Mouse (Mus musculus): Measurements from ENCODE around the gene Lrguk.
A peak's percentile ranks its signal among the peaks of the same experiment; 100 is the strongest.

Lrguk gene

DNA sequence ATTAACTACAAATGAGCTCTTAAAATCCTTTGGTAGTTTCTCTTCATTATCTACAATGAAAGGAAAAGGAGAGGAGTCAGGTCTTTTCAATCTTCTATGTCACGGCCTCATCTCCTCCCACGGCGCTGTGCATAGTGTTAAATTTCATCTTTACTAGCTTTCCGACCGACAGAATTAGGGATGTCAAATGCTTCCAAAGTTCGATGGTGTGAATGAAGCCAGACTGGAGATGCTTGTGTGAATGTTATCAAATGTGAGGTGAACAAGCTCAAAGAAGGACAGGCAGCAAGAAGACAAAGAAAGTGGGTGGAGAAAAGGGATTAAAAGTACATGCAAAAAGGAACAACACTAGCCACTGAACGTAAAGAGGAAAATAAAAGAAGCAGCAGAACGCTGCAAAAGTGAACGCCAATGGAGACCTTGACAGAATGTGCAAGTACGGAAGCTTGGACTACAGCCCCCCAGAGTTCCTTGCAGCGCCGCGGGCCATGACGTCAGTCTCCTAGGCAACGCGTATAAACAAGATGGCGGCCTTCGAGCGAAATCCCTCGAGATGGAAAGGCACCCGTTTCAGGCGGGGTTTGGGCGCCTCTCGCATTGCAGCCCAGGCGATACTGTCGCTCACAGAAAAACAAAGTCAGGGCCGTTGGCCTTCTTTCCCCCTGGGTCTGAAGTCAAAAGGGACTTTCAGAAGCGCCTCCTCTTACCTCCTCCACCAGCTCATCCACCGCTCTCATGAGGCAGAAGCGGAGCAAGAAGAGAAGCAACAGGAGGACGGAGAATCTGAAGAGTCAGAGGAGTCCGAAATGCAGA is at the start of gene Lrguk:
Gene Lrguk (plus strand): TSS at position 516 of the 813 bp plus-strand sequence.
- DNase-seq (ENCODE audit: low read depth, low spot score): peak; percentile 94

DNA sequence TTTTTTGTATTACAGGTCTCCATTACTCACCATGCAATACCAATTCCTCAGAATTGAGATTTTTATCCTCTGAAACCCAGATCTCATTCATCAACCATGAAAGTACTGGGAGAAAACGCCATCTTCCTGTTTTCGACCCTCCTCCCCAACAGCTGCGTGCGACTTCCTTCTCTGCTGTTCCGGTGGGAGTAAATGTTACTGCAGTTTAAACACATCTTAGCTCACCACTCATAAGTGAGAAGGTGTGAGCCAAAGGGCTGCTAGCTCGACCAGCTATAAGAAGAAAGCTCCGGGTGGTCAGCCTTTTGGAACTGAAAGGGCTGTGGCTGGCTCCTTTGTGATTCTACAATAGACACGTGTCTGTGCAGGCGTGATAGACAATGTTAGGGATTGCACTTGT is 46.5 kb upstream of the Lrguk start:
- DNase-seq (ENCODE audit: low read depth, low spot score): no peak

DNA sequence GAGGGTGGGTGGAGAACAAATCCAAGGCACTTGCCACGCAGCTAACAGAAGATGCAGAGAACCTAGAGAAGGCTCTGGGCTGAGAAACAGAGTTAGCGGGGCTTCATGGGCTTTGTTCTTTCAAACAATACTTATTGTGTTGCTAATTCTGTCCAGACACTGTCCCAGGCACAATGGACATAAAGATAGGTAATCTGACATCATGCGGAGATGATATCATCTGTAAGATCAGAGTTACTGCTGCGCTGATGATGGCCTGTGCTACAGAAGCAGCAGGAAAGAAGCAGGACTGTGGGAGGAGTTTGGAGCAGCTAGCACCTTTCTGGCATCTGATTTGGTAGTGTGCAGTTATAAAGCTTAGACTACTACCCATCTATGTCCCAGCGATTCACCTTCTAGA is 42.1 kb upstream of the Lrguk start:
- no peak for DNase-seq (ENCODE audit: low read depth, low spot score)

DNA sequence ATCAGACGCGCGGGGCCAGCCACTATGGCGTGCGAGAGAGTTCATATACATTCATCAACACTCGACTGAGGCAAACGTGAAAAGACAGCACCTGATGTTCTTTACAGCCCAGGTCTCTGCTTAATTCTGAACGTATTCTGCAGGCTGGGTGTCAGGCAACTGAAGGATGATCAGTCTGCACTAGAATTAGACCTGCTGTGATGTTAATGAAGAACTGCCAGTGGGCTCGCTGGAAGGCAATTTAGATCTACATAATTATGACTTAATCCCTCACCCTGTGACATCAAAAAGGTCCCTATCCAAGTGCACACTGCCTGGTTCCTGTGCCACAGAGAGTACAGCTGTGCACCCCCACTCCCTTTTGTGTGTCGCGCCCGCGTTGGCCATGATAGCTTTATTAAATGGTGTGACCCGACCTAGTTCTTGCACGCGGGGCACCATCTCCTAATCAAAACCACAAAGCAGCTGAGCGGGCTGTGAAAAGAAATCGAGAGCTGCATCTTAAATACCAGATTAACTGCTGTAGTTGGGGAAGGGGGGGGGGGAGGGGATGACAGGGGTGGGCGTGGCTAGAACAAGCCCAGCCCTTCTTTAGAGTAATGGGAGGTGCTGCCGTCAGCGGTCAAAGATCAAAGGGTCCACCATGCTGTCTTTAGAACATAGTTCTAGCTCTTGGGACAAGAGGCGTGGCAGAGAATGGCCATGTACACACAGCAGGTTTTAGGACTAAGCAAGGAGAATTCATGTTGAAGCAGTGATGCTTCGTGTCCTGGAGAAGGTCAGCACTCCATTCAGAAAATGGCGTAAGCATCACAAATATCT is 36.8 kb upstream of the Lrguk start:
- no peak for DNase-seq (ENCODE audit: low read depth, low spot score)

DNA sequence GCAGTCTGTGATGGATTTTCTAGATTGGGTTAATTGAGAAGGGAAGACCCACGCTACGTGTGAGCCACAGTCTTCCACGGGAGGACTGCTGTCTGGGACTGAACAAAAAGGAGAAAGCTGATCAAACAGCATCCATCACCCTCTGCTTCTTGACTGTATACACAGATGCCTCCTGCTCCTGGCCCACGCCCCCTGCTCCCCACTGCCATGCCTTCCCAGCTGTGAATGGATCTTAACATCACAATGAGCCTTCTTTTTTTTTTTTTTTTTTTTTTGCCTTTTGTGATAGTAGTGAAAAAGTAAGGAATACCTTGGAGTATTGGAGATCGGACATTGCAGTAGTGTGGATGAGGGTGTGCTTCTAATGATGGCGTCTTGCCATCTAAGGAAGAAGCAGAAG is 35.4 kb upstream of the Lrguk start:
- DNase-seq (ENCODE audit: low read depth, low spot score): no peak

DNA sequence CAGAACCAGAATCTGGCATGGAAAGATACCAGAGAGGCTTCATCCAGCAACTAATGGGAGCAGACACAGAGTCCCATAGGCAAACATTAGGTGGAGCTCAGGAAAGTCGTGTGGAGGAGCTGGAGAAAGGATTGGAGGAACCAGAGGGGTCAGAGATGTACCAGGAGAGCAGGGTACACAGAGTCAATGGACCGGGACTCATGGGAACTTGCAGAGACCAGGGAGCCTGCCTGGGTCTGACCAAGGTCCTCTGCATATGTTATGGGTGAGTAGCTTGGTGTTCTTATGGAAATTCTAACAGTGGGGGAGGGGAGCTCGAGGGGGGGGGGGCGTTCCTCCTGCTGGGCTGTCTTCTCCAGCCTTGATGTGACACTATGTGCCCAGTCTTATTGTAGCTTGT is 30.7 kb upstream of the Lrguk start:
- no peak for DNase-seq (ENCODE audit: low read depth, low spot score)

DNA sequence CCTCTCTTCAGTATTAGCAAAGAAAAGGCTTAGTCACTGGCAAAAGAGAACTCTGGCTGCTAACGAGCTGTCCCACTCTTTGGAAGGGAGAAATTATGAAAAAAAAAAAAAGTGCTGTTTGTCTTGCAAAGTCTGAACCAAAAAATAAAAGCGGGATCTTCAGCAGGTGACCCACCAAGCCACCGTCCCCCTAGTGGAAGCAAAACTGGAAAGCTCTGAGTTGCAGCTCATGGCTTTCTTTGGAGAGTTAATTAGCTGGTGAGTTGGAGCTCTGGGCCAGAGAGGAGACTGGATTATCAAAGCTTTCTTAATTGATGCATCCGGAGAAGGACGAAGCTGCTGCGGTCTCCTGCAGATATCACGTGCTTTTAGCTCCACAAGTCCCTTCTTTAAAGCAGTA is 29.7 kb upstream of the Lrguk start:
- no peak for DNase-seq (ENCODE audit: low read depth, low spot score)

DNA sequence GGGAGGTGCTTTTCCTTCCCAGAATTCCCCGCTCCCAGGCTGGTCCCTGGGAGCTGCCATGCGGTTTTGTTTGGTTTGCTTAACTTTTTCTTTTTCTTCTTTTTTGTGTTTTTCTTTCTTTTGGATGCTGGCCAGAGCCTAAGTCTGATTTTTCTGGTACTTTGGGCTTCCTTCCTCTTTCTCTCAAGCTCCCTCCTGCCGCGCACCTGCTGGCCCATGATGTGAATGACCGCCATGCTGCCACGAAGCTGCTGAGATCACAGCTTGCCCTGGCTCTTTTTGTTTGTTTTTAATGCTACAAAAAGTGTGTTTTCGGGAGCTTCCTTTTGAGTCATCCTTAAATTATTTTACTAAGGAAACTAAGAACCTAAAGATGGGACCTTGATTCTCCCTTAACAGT is 28.6 kb upstream of the Lrguk start:
- no peak for DNase-seq (ENCODE audit: low read depth, low spot score)

DNA sequence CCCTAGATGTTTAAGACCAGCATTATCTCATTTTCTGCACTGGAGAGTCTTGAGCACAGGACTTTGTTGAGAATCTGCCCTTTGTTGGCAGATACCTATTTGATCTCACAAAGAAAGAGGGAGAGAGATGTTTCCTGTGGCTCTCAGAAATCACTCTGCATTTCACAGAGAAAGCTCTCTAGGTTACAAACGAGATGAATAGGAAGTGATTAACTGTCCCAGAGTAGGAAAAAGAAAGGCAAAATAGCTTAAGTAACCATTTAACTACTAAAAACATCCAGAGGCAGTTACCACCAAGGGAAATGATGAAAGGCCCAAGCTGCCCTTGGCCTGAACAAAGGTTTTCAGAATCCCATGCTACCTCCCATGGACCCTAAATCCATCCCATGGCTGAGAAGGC is 26.2 kb upstream of the Lrguk start:
- no peak for DNase-seq (ENCODE audit: low read depth, low spot score)

DNA sequence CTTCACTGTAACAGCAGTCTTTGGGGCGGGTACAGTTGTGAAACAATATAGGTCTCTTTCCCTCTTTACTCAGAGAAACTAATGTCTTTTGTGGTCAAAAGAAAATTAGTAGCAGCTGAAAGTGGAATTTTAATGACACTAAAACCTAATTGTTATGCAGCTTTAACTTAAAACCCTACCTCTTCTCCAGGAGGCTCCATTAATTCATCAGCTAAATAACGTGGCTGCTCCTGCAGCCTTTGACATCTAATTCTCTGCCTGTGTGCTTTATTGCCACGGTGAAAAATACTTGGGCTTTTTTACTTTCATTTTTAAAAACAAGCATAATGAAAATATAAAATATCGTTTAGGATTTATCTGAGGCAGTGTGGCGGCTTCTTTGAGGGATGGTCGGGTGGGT is 15.8 kb upstream of the Lrguk start:
- no peak for DNase-seq (ENCODE audit: low read depth, low spot score)

DNA sequence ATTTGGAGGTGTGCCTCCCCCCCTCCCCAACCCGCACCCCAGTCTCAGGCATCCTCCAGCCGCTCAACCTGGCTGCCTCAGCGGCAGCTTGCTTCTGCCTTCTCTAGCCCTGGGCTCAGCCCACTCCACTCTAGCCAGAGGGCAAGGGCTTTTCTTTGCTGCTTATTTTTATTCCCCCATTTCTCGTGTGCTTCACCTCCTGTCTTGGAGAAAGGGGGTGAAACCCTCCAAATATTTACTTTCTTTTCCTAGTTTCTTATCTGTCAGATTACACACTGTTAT is 439 bp downstream of the Lrguk start:
- DNase-seq (ENCODE audit: low read depth, low spot score): no peak

DNA sequence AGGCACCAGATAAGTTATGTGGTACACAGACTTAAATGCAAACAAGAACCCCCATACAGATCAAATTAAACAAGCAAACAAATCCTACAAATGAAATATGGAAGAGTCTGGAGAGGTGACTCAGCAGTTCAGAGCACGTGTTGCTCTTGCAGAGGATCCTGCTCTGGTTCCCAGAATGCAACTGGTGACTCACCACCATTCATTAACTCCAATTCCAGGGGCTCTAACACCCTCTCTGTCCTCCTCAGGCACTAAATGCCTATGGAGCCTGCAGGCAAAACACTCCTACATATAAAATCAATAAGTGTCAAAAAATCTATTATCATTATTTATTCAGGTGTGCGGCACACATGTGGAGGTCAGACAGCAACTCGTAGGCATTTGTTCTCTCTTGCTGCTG is 4.8 kb downstream of the Lrguk start:
- DNase-seq (ENCODE audit: low read depth, low spot score): peak; percentile 55

DNA sequence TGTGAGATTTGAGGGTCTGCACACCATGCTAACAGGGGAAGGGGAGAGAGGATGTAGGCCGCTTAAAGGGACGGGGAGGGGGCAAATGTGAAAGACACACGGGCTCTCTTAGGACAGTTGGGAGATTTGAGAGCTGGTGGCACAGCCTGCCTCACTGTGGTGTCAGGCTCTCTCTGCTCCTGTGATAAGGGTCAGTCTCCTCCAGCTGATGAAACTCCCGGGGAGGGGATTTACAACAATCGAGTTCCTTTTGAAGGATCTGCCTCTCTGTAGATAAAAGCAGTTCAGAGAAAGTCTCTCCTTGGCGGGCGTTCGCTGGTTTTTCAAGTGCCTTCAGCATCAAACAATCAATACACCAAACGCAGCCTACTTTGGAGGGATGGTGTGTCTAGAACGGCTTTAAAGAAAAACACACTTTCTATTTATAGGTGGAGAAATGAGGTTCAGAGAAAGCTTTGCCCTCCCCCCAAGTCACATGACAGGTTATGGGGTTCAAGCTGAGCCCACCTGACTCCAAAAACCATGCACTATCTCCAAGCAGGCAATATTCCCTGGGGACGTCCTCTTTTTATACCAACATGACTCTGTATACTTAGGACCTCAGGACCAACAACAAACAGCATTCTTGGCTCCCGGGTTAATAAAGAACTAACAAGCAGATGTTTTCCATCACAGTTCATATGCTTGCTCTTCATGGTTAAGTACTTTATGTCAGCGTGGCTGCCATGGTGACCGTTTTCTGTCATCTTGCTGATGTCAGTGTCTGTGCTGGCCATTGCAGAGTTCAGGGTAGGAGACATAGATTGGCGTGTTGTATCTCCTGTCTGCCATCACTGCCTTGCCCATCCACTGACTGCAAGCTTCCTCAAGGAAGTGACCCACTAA is 5.6 kb downstream of the Lrguk start:
- DNase-seq (ENCODE audit: low read depth, low spot score): no peak

DNA sequence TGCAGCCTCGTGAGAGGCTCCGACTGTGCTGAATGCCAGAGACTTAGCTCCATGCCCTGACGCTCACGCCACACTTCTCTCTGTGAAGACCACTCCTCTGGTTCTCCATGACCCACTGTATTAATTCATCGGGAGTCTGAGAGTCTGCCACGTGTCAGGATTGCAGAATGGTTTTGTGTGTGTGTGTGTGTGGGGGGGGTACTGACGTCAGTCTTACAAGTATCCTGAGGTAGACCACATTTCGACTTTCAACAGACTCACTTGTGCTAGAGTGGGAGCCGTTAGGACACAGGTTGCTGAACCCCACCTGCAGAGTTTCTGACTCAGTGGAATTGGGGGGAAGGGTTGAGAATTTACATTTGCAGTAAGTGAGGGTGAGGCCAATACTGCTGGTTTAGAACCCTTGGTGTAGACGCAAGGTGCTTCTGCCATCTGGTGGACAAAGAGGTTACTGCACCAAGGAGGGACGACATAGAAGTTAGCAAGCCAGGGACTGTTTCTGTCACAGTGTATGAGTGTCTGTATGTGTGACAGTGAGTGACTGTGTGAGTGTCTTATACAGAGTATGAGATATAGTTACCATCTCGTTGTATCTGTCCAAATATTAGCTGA is 11.5 kb downstream of the Lrguk start:
- DNase-seq (ENCODE audit: low read depth, low spot score): peak; percentile 91

DNA sequence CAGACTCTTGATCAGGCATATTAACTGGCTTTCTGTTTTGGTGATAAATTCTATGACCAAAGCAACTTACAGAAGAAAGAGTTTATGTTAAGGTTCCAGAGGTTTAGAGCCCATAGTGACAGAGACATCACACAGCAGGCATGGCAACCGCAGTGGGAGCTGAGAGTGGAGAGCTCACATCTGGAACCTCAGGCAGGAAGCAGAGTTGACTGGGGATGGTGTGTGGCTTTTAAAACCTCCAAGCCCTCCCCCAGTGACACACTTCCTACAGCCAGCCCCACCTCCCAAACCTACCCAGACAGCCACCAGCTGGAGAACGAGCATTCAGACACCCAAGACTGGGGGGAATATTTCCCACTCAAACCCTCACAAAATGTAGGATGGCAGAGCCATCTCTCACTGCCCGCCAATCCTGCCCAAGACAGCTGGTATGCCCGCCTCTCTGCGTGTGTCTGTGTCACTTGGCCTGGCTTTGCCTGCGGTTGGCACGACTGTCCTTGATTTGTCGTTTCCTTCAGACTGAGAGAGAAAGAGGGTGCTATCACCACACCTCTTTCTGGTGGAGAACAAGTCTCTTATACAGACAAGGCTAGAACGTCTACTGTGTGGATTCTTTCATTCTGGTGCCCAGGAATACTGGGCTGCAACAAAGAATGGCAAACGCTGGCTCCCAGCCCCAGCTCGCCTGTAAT is 12.5 kb downstream of the Lrguk start:
- no peak for DNase-seq (ENCODE audit: low read depth, low spot score)

DNA sequence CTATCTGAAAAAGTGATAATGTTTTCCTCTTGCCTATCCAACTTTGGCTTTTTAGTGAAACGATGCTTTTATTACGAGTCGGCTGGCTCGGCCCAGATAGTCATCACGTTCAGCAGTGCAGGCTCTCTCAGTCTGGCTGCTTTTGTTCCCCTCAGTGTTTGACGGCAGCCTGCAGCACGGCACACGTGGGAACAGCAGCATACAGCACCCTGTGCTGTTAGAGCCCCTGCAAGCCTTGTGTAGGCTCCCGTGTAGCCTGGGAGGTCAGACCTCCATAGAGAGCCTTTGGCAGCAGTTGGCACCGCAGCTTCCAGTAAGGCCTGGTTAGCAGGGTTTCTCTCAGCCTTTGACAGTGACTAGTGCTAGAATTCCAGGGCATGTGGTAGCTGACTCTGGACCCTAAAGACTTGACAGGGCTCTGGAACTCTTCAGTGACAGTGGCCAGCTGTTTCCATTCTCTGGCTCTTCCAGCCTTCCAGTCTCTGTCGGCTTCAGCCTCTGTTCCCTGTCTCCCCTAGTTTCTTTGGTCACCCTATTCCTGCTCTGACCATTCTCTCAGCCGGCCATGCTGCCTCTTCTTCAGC is 15.1 kb downstream of the Lrguk start:
- no peak for DNase-seq (ENCODE audit: low read depth, low spot score)

DNA sequence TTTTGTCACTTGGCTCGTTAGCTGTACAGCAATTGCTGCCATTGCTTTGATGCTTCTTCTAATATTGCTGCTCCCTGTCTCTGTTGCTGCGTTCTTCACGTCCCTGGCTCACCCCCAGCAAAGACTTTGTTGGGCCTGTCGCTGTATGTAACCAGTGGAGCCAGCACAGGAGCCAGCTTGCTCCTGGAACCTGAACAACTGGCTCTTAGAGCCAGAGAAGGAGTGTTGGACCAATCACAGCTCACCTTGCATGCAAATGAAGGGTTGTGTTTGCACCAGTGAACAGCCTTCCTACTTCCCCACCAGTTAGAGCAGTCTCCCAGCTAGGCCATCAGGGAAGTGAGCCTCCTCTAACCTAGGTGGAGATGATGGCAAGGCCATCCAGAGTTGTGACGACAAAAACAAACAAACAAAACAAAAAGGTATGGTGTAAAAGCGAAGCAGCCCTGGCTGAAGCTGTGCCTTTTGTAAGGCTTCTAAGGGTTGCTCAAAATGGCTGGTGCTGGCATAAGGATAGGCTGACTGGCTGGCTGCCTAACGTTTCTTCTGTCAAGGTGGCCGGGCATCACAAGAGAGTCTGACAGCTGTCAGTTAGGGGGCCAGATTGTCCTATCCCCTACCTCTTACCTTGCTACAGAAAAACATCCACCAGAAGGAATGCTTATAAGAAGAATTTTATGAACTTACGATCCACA is 15.7 kb downstream of the Lrguk start:
- no peak for DNase-seq (ENCODE audit: low read depth, low spot score)

DNA sequence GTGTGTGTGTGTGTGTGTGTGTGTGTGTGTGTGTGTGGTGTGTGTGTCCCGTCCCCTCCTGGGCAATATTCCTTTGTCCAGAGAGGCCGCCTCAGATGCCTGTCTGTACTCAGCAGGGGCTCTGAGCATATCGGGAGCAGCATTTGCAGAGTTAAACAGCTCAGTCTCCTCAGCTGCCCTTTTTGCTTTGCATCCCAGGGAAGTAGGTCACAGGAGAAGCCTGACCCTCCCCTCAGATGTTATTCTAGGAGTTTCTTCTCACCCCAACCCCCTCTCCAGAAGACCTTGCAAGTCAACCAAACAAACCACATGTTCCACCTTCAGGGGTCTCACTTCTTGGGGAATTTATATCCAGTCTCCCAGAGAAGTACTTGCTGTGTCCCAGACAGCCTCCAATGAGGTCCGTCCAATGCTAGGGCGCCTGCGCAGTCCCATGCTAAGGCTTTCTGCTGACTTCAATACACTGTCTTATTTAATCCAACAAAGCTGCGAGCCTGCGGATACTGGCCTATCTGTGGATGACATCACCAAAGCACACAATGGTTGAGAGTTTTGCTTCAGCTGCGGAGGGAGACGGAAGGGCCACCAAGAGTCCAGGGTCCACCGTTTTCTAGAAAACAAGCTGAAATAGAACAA is 17.4 kb downstream of the Lrguk start:
- DNase-seq (ENCODE audit: low read depth, low spot score): no peak

DNA sequence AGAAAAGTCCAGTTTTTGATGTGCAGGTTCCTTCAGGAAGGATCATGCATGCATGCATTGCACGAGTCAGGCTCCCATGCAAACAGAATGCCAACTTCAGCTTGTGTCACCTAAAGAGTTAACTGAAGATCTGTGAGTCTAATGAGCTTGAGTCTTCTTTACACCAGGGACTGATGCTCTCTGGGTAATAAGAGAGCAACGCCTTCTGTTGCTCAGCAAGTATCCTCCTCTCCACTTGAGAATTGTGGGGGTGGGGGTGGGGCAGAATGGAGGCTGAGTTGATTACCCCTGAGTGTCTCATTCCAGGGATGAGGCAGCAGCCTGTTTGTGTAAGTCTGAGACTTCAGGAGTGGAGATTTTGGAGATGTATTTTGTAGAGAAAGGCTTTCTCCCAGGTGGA is 20.2 kb downstream of the Lrguk start:
- DNase-seq (ENCODE audit: low read depth, low spot score): no peak

DNA sequence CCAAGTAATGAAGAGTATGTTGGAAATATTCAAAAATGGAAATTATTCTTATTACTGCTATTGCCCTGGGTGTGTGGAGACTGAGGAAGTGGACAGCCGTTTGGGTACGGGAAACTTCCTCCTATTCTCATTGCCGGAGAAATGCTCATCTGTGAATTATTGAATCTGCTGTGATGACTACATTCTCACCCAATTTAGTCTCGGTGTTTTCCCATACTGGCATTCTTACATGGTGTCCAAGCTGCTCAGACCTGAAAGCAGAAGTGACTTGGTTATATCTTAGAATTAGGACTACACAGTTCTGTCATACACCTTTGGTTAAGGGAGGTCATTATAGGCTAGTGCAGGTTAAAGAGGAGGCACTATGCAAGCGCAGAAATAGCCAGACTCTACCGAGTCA is 30.5 kb downstream of the Lrguk start:
- no peak for DNase-seq (ENCODE audit: low read depth, low spot score)

Data from 3T3-L1 (cell line).